Mouse (Mus musculus) lung, embryonic 14.5 days (tissue): ENCODE data around the gene Tmem184b. TPM values are rescaled to one million over a fixed set of nuclear protein-coding genes. Genes with fewer than 3 reads are reported as not detected.

Experiments
- ATAC-seq: fragments of 200-750 bp; cut with Nextera tagmentation; 2 replicates; pipeline ENCODE4 v1.8.0; 2017; ENCODE audit warnings: mild to moderate bottlenecking, moderate TSS enrichment, moderate library complexity; ENCODE audit not compliant: insufficient read depth
- DNase-seq: peaks from one replicate; pipeline ENCODE4 v3.0.0-alpha.2; 2015
- H3K27ac ChIP-seq: fragments of 300-500 bp; sonication (generic); 2 replicates; pipeline ENCODE4 v1.5.1; 2014; ENCODE audit warnings: low read depth, mild to moderate bottlenecking, moderate library complexity
- H3K27me3 ChIP-seq: fragments of 300-500 bp; sonication (generic); 2 replicates; pipeline ENCODE4 v1.6.1; 2014; ENCODE audit warnings: low read length, control low read depth; ENCODE audit not compliant: insufficient read depth
- H3K36me3 ChIP-seq: fragments of 300-500 bp; sonication (generic); 2 replicates; pipeline ENCODE4 v1.6.1; 2014; ENCODE audit warnings: control low read depth; ENCODE audit not compliant: insufficient read depth
- H3K4me1 ChIP-seq: fragments of 300-500 bp; sonication (generic); 2 replicates; pipeline ENCODE4 v1.6.1; 2014; ENCODE audit warnings: antibody characterized with exemption, control low read depth; ENCODE audit not compliant: insufficient read depth
- H3K4me2 ChIP-seq: fragments of 300-500 bp; sonication (generic); 2 replicates; pipeline ENCODE4 v1.6.1; 2014; ENCODE audit warnings: mild to moderate bottlenecking
- H3K4me3 ChIP-seq: fragments of 300-500 bp; sonication (generic); 2 replicates; pipeline ENCODE4 v1.5.1; 2014; ENCODE audit warnings: low read depth, low read length
- H3K9ac ChIP-seq: fragments of 300-500 bp; sonication (generic); 2 replicates; pipeline ENCODE4 v1.6.1; 2014
- H3K9me3 ChIP-seq: fragments of 300-500 bp; sonication (generic); 2 replicates; pipeline ENCODE4 v1.6.1; 2016; ENCODE audit warnings: low read depth, low read length, control low read depth
- CTCF ChIP-seq: IDR thresholded peaks from 2 replicates; pipeline ENCODE4 v1.5.1; 2016; ENCODE audit warnings: antibody characterized with exemption, low read depth
- WGBS: fragments of 180-500 bp; shearing (Covaris S2); extraction: QIAGEN DNeasy Blood & Tissue Kit; methylation state at CpG from one replicate; pipeline ENCODE4 v1.1.7; 2014; 5-methylcytosine and 5-hydroxymethylcytosine counted together
- polyA plus RNA-seq: library from polyadenylated mRNA; unstranded; fragments of >200 nt; fragmentation: Nextera tagmentation; extraction: Ambion mirVana; gene quantifications from 2 replicates; pipeline ENCODE4 v1.2.1, GENCODE M21; 2014

The Tmem184b gene
- polyA plus RNA-seq, 1 experiment from 2014 or later = 77.3 TPM

GRCm38 (mm10) chr15:79392527-79392926 lies 10.8 kb downstream of the Tmem184b start:
- DNase-seq = no peak
- Histone ChIP-seq H3K9me3 (no peaks in the 10 kb centered on the region), H3K4me2 (0 out of 2 replicates have a peak overlapping the region, but pooled peaks have one; percentile 18), H3K9ac (no peak overlapping the region), H3K4me3 (no peak overlapping the region), H3K4me1 (peaks cover 64% of the 10 kb centered on the region), H3K27me3 (no peaks in the 10 kb centered on the region), H3K27ac (peak overlapping the region; percentile 92), H3K36me3 (0 out of 2 replicates have a peak, but pooled peaks cover 11% of the 10 kb centered on the region)
- no peak for ATAC-seq
- 55% methylated on average over 5 of the region's 5 CpGs for WGBS
- TF ChIP-seq CTCF = no peak

GRCm38 (mm10) chr15:79391447-79392093 lies 11.8 kb downstream of the Tmem184b start:
- Histone ChIP-seq H3K36me3 (0 out of 2 replicates have a peak, but pooled peaks cover 9% of the 10 kb centered on the region), H3K4me3 (no peak overlapping the region), H3K9ac (no peak overlapping the region), H3K27me3 (no peaks in the 10 kb centered on the region), H3K4me1 (peaks cover 64% of the 10 kb centered on the region), H3K27ac (peak overlapping the region; percentile 92), H3K9me3 (no peaks in the 10 kb centered on the region), H3K4me2 (0 out of 2 replicates have a peak overlapping the region, but pooled peaks have one; percentile 18)
- TF ChIP-seq CTCF = no peak
- ATAC-seq (peak; percentile 94), DNase-seq (peak; percentile 98)
- 19% methylated on average over 7 of the region's 7 CpGs for WGBS

GRCm38 (mm10) chr15:79390434-79390833 lies 12.9 kb downstream of the Tmem184b start:
- no peak overlapping the region for H3K4me2 ChIP-seq
- no peak overlapping the region for H3K9ac ChIP-seq
- TF ChIP-seq CTCF = no peak
- H3K36me3 ChIP-seq = 0 out of 2 replicates have a peak, but pooled peaks cover 9% of the 10 kb centered on the region
- WGBS = 65% methylated on average over 6 of the region's 6 CpGs
- peaks cover 59% of the 10 kb centered on the region for H3K4me1 ChIP-seq
- H3K27me3 ChIP-seq = no peaks in the 10 kb centered on the region
- no peaks in the 10 kb centered on the region for H3K9me3 ChIP-seq
- no peak overlapping the region for H3K4me3 ChIP-seq
- ATAC-seq (no peak), DNase-seq (no peak)
- H3K27ac ChIP-seq = peak overlapping the region; percentile 92

GRCm38 (mm10) chr15:79388171-79388570 lies 15.2 kb downstream of the Tmem184b start:
- no peak for TF ChIP-seq CTCF
- no peaks in the 10 kb centered on the region for H3K9me3 ChIP-seq
- ATAC-seq (no peak), DNase-seq (no peak)
- no peak overlapping the region for H3K4me2 ChIP-seq
- WGBS = 49% methylated on average over 6 of the region's 6 CpGs
- H3K27me3 ChIP-seq = no peaks in the 10 kb centered on the region
- H3K36me3 ChIP-seq = 0 out of 2 replicates have a peak, but pooled peaks cover 5% of the 10 kb centered on the region
- H3K27ac ChIP-seq = peak overlapping the region; percentile 3; the same call in 1 of the 2 replicates
- H3K9ac ChIP-seq = peak overlapping the region; percentile 11; the same call in 1 of the 2 replicates
- H3K4me3 ChIP-seq = no peak overlapping the region
- H3K4me1 ChIP-seq = peaks cover 39% of the 10 kb centered on the region

GRCm38 (mm10) chr15:79387611-79388010 lies 15.8 kb downstream of the Tmem184b start:
- Histone ChIP-seq H3K4me1 (peaks cover 33% of the 10 kb centered on the region), H3K36me3 (0 out of 2 replicates have a peak, but pooled peaks cover 5% of the 10 kb centered on the region), H3K27me3 (no peaks in the 10 kb centered on the region), H3K27ac (no peak overlapping the region), H3K4me3 (no peak overlapping the region), H3K9me3 (no peaks in the 10 kb centered on the region), H3K4me2 (no peak overlapping the region), H3K9ac (no peak overlapping the region)
- 76% methylated on average over 7 of the region's 7 CpGs for WGBS
- DNase-seq (no peak), ATAC-seq (no peak)
- TF ChIP-seq CTCF = no peak

- 0 out of 2 replicates have a peak, but pooled peaks cover 5% of the 10 kb centered on the region for H3K36me3 ChIP-seq
- H3K27me3 ChIP-seq = no peaks in the 10 kb centered on the region
- 72% methylated on average over 6 of the region's 6 CpGs for WGBS
- no peak overlapping the region for H3K9ac ChIP-seq
- no peak for DNase-seq
- ATAC-seq = no peak
- peaks cover 28% of the 10 kb centered on the region for H3K4me1 ChIP-seq
- TF ChIP-seq CTCF = no peak
- H3K4me2 ChIP-seq = no peak overlapping the region
- no peaks in the 10 kb centered on the region for H3K9me3 ChIP-seq
- H3K27ac ChIP-seq = no peak overlapping the region
- H3K4me3 ChIP-seq = no peak overlapping the region
These were observed 16.3 kb downstream of the Tmem184b start for GRCm38 (mm10) chr15:79387081-79387480.

GRCm38 (mm10) chr15:79381644-79382043 lies 21.7 kb downstream of the Tmem184b start:
- no peak for DNase-seq
- no peaks in the 10 kb centered on the region for H3K9me3 ChIP-seq
- no peak overlapping the region for H3K9ac ChIP-seq
- peaks cover 6% of the 10 kb centered on the region for H3K4me1 ChIP-seq
- no peak for TF ChIP-seq CTCF
- peak overlapping the region; percentile 20; the same call in 1 of the 2 replicates for H3K27ac ChIP-seq
- 79% methylated on average over 9 of the region's 9 CpGs for WGBS
- H3K27me3 ChIP-seq = no peaks in the 10 kb centered on the region
- no peak overlapping the region for H3K4me2 ChIP-seq
- no peak overlapping the region for H3K4me3 ChIP-seq
- H3K36me3 ChIP-seq = peaks cover 20% of the 10 kb centered on the region
- ATAC-seq = no peak
